Mouse (Mus musculus) megakaryocyte, embryonic 14.5 days (primary cell): ENCODE measurements around the gene Fgfr2.

Experiments
- FLI1 ChIP-seq: IDR thresholded peaks from 2 replicates; pipeline ENCODE4 v1.6.1; 2012; ENCODE audit warnings: low read length, inconsistent platforms, mixed read lengths
- GATA1 ChIP-seq: IDR thresholded peaks from 3 replicates; pipeline ENCODE4 v1.6.1; 2012; ENCODE audit warnings: mixed read lengths, low read length, inconsistent platforms, borderline replicate concordance

DNA sequence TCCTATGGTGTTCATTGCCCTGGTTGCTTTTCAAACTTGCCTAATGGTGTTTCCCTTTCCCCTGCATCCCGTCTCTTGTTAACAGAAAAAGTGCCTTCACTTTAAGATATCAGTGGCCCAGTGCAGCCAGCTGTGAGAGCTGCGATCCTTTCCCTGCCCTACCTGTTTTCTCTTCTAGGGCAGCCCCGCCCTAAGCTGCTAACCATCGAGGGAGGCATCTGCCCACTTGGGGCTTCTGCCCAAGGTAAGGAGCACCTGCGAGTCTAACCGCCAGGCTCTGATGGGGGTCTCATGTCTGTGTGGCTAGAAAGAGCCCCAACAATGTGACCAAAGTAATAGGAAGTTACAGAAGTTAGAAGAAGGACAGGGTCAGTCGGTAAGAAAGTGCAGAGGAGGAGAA lies 1960.9 kb downstream of the Fgfr2 start:
- TF ChIP-seq GATA1 (no peak), FLI1 (no peak)
